Mouse (Mus musculus) forebrain, embryonic 16.5 days (tissue): ENCODE results near the gene Jrkl. TPM values are rescaled to one million over a fixed set of nuclear protein-coding genes. Genes with fewer than 3 reads are reported as not detected.
A peak's percentile ranks its signal among the peaks of the same experiment; 100 is the strongest.

Experiments
- ATAC-seq: fragments of 200-750 bp; cut with Nextera tagmentation; 2 replicates; pipeline ENCODE4 v1.8.0; 2017; ENCODE audit warnings: mild to moderate bottlenecking, moderate library complexity
- H3K27ac ChIP-seq: fragments of 300-500 bp; sonication (generic); 2 replicates; pipeline ENCODE4 v1.5.1; 2014; ENCODE audit warnings: low read length, control low read depth
- H3K27me3 ChIP-seq: fragments of 300-500 bp; sonication (generic); replicated peaks from 2 replicates; pipeline ENCODE4 v1.6.1; 2014; ENCODE audit warnings: low read length; ENCODE audit not compliant: control insufficient read depth, insufficient read depth
- H3K36me3 ChIP-seq: fragments of 300-500 bp; sonication (generic); 2 replicates; pipeline ENCODE4 v1.6.1; 2014; ENCODE audit not compliant: control insufficient read depth, insufficient read depth
- H3K4me1 ChIP-seq: fragments of 300-500 bp; sonication (generic); replicated peaks from 2 replicates; pipeline ENCODE4 v1.6.1; 2014; ENCODE audit warnings: low read length; ENCODE audit not compliant: control insufficient read depth, insufficient read depth
- H3K4me2 ChIP-seq: fragments of 300-500 bp; sonication (generic); 2 replicates; pipeline ENCODE4 v1.6.1; 2014; ENCODE audit warnings: mild to moderate bottlenecking, low read length, control low read depth
- H3K4me3 ChIP-seq: fragments of 300-500 bp; sonication (generic); replicated peaks from 2 replicates; pipeline ENCODE4 v1.5.1; 2014; ENCODE audit warnings: mild to moderate bottlenecking, low read length, control low read depth
- H3K9ac ChIP-seq: fragments of 300-500 bp; sonication (generic); replicated peaks from 2 replicates; pipeline ENCODE4 v1.6.1; 2014; ENCODE audit warnings: low read depth, low read length, control low read depth
- H3K9me3 ChIP-seq: fragments of 300-500 bp; sonication (generic); 2 replicates; pipeline ENCODE4 v1.6.1; 2016; ENCODE audit warnings: low read length; ENCODE audit not compliant: control insufficient read depth
- WGBS: fragments of 180-500 bp; shearing (Covaris S2); extraction: QIAGEN DNeasy Blood & Tissue Kit; methylation state at CpG from one replicate; pipeline ENCODE4 v1.1.7; 2014; 5-methylcytosine and 5-hydroxymethylcytosine counted together
- polyA plus RNA-seq: library from polyadenylated mRNA; unstranded; fragments of >200 nt; fragmentation: Nextera tagmentation; extraction: Ambion mirVana; gene quantifications from 2 replicates; pipeline ENCODE4 v1.2.1, GENCODE M21; 2015

The Jrkl gene
- 12.3 and 15.4 TPM in 2 replicates for polyA plus RNA-seq

DNA sequence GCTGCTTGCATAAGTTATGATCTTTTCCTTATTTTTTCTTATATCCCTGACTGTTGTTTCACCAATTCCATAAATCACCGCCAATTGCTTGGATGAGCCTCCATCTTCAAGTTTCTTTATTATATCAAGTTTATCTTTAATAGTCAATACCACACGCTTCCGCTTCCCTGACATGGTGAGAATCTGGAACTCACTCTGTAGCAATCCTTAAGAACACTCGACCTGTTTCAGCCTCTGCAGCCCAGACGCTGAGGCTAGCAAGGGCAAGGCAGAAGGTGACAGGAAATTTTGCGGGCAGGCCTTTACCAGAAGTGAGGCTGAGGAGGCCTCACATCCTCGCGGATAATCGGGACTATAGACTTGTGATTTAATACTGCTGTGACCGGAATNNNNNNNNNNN, at the start of gene Jrkl:
TSS of gene Jrkl (minus strand) at position 349 of the 400 bp plus-strand sequence.
- no peaks in the 10 kb centered on the region for H3K36me3 ChIP-seq
- H3K9ac ChIP-seq: peak within 1 kb of the TSS; percentile 67
- ATAC-seq: no peak
- peak within 1 kb of the TSS; percentile 79 for H3K4me2 ChIP-seq
- peak within 1 kb of the TSS; percentile 61 for H3K27ac ChIP-seq
- 6% methylated on average over 10 of the region's 10 CpGs for WGBS
- H3K9me3 ChIP-seq: no peaks in the 10 kb centered on the region
- H3K4me1 ChIP-seq: peaks cover 18% of the 10 kb centered on the region
- H3K4me3 ChIP-seq: peak within 1 kb of the TSS; percentile 65
- H3K27me3 ChIP-seq: no peaks in the 10 kb centered on the region

DNA sequence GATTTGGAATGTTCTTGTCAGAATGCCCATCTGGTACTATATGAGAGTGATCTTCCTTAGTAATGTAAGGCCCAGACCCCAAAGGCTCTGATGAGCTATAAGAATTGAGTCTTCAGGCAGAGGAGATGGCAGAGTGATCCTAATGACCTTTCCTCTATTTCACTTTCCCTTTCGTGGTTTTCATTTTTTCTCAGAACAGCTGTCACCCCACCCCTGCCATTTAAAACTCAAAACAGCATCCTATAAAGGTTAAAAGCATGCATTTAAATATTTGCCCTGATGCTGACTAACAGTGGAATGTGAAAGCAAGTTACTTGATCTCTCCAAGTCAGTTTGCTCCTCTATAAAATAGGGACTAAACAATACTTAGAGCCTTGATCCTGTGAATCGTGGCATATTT, 41.9 kb upstream of the Jrkl start:
- Histone ChIP-seq H3K27ac (no peak overlapping the region), H3K9me3 (no peaks in the 10 kb centered on the region), H3K4me3 (no peak overlapping the region), H3K4me2 (no peak overlapping the region), H3K27me3 (no peaks in the 10 kb centered on the region), H3K9ac (no peak overlapping the region), H3K36me3 (no peaks in the 10 kb centered on the region), H3K4me1 (no peaks in the 10 kb centered on the region)
- ATAC-seq: no peak
- WGBS: 66% methylated on average over 2 of the region's 2 CpGs

DNA sequence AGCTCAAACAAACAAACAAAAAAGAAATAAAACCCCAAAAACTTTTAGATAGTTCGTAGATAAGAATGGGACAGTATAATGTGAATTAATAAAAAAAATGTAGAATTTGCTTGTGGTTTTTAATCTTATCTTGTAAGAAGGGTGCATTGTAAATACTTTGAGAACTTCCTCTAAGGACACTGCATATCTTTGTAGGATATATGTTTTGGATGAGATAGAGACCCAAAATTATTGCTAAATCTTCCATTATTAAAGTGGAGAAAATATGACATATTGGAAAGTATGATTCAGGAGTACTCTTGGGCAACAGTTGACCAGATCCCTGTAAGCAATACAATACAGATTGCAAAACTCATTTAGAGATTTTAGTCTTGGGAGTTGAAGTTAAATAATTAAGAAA, 27.6 kb upstream of the Jrkl start:
- Histone ChIP-seq H3K4me1 (no peaks in the 10 kb centered on the region), H3K27me3 (no peaks in the 10 kb centered on the region), H3K36me3 (no peaks in the 10 kb centered on the region), H3K4me2 (no peak overlapping the region), H3K4me3 (no peak overlapping the region), H3K9ac (no peak overlapping the region), H3K27ac (no peak overlapping the region), H3K9me3 (no peaks in the 10 kb centered on the region)
- 98% methylated on average over 1 of the region's 1 CpGs for WGBS
- ATAC-seq: no peak

- Histone ChIP-seq H3K27me3 (no peaks in the 10 kb centered on the region), H3K27ac (no peak overlapping the region), H3K4me2 (no peak overlapping the region), H3K4me1 (no peaks in the 10 kb centered on the region), H3K9me3 (no peaks in the 10 kb centered on the region), H3K36me3 (no peaks in the 10 kb centered on the region), H3K4me3 (no peak overlapping the region), H3K9ac (no peak overlapping the region)
- ATAC-seq: no peak
- 90% methylated on average over 3 of the region's 3 CpGs for WGBS
Measured at GRCm38 (mm10) chr9:13260980-13261379, 15.4 kb upstream of the Jrkl start.

- no peak overlapping the region for H3K4me3 ChIP-seq
- H3K36me3 ChIP-seq: no peaks in the 10 kb centered on the region
- WGBS: 89% methylated on average over 2 of the region's 2 CpGs
- H3K9ac ChIP-seq: no peak overlapping the region
- no peaks in the 10 kb centered on the region for H3K9me3 ChIP-seq
- no peak overlapping the region for H3K4me2 ChIP-seq
- no peak for ATAC-seq
- no peaks in the 10 kb centered on the region for H3K4me1 ChIP-seq
- H3K27me3 ChIP-seq: no peaks in the 10 kb centered on the region
- no peak overlapping the region for H3K27ac ChIP-seq
Measured at GRCm38 (mm10) chr9:13258173-13258572, 12.5 kb upstream of the Jrkl start.

- H3K4me2 ChIP-seq: no peak overlapping the region
- H3K4me1 ChIP-seq: no peaks in the 10 kb centered on the region
- H3K4me3 ChIP-seq: no peak overlapping the region
- no peaks in the 10 kb centered on the region for H3K27me3 ChIP-seq
- H3K27ac ChIP-seq: no peak overlapping the region
- H3K9me3 ChIP-seq: no peaks in the 10 kb centered on the region
- WGBS: 91% methylated on average over 1 of the region's 1 CpGs
- H3K9ac ChIP-seq: no peak overlapping the region
- no peak for ATAC-seq
- H3K36me3 ChIP-seq: no peaks in the 10 kb centered on the region
Measured at GRCm38 (mm10) chr9:13256726-13257125, 11.1 kb upstream of the Jrkl start.

GRCm38 (mm10) chr9:13251251-13251650, 5.6 kb upstream of the Jrkl start:
- H3K9ac ChIP-seq: no peak overlapping the region
- peaks cover 5% of the 10 kb centered on the region for H3K4me1 ChIP-seq
- H3K4me2 ChIP-seq: no peak overlapping the region
- 92% methylated on average over 2 of the region's 2 CpGs for WGBS
- H3K27me3 ChIP-seq: no peaks in the 10 kb centered on the region
- no peak for ATAC-seq
- no peak overlapping the region for H3K4me3 ChIP-seq
- H3K27ac ChIP-seq: no peak overlapping the region
- no peaks in the 10 kb centered on the region for H3K36me3 ChIP-seq
- no peaks in the 10 kb centered on the region for H3K9me3 ChIP-seq

- Histone ChIP-seq H3K4me3 (no peak overlapping the region), H3K27ac (no peak overlapping the region), H3K36me3 (no peaks in the 10 kb centered on the region), H3K4me2 (no peak overlapping the region; the same call in 1 of the 2 replicates), H3K4me1 (peaks cover 18% of the 10 kb centered on the region), H3K9me3 (no peaks in the 10 kb centered on the region), H3K27me3 (no peaks in the 10 kb centered on the region), H3K9ac (no peak overlapping the region)
- no peak for ATAC-seq
- WGBS: 92% methylated on average over 4 of the region's 4 CpGs
Measured at GRCm38 (mm10) chr9:13248104-13248503, 2.5 kb upstream of the Jrkl start.

DNA sequence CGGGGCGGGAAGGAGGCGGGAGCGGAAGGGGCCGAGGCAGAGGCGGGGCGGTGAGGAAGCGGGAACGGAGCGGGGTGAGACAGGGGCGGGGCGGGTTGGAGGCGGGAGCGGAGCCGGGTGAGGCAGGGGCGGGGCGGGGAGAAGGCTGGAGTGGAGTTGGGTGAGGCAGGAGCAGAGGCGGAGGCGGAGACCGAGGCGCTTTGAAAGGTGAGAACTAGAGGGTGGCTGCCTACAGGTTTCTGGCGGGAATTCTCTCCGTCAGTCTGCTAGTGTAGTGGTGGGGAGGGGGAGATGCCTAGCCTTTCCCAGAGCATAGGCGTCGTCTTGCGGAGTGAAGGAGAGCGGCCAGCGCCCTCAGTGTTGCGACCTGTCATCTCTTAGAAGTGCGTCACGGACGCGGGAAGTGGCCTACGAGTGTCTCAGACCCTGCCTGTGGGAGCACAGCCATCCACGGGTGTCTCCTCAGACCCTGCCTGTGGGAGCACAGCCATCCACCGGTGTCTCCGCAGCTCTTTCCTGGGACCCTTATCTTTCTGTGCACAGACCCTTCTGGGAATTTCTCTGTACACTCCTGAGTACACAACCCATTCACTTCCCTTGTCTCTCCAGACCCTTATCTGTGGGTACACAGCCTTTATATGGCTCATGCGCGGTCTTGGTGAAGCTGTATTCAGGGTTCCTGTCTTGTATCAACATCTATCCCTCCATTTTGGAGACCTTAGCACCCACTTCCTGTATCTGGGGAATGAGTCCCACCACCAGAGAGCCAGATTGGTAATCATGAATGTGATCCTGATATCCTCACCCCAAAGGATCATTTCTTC, 1.4 kb upstream of the Jrkl start, which contains the start of gene Ccdc82:
TSS of gene Ccdc82 (plus strand) at position 141 of the 824 bp plus-strand sequence.
- WGBS: 2% methylated on average over 23 of the region's 39 CpGs
- peak; percentile 96 for ATAC-seq
- peaks cover 18% of the 10 kb centered on the region for H3K4me1 ChIP-seq
- H3K9me3 ChIP-seq: no peaks in the 10 kb centered on the region
- peak within 1 kb of the TSS; percentile 81 for H3K27ac ChIP-seq
- H3K27me3 ChIP-seq: no peaks in the 10 kb centered on the region
- peak within 1 kb of the TSS; percentile 77 for H3K9ac ChIP-seq
- peak within 1 kb of the TSS; percentile 86 for H3K4me2 ChIP-seq
- H3K36me3 ChIP-seq: no peaks in the 10 kb centered on the region
- H3K4me3 ChIP-seq: peak within 1 kb of the TSS; percentile 79
